Mouse (Mus musculus) kidney, embryonic 16.5 days (tissue): ENCODE data around the gene Slc4a1. TPM values are rescaled to one million over a fixed set of nuclear protein-coding genes. Genes with fewer than 3 reads are reported as not detected.

Experiments used
- ATAC-seq: fragments of 200-750 bp; cut with Nextera tagmentation; 2 replicates; pipeline ENCODE4 v1.8.0; 2017; ENCODE audit warnings: moderate TSS enrichment; ENCODE audit not compliant: low FRiP score, low TSS enrichment
- H3K27ac ChIP-seq: fragments of 300-500 bp; sonication (generic); 2 replicates; pipeline ENCODE4 v1.5.1; 2014; ENCODE audit warnings: low read length
- H3K27me3 ChIP-seq: fragments of 300-500 bp; sonication (generic); 2 replicates; pipeline ENCODE4 v1.6.1; 2014; ENCODE audit warnings: low read length, control low read depth, mixed read lengths; ENCODE audit not compliant: insufficient read depth
- H3K36me3 ChIP-seq: fragments of 300-500 bp; sonication (generic); 2 replicates; pipeline ENCODE4 v1.6.1; 2014; ENCODE audit warnings: low read length, control low read depth, mixed read lengths; ENCODE audit not compliant: insufficient read depth
- H3K4me1 ChIP-seq: fragments of 300-500 bp; sonication (generic); 2 replicates; pipeline ENCODE4 v1.6.1; 2014; ENCODE audit warnings: low read length, control low read depth, mixed read lengths; ENCODE audit not compliant: insufficient read depth
- H3K4me2 ChIP-seq: fragments of 300-500 bp; sonication (generic); replicated peaks from 2 replicates; pipeline ENCODE4 v1.6.1; 2014; ENCODE audit warnings: low read depth, low read length
- H3K4me3 ChIP-seq: fragments of 300-500 bp; sonication (generic); 2 replicates; pipeline ENCODE4 v1.5.1; 2014; ENCODE audit warnings: mild to moderate bottlenecking, low read length
- H3K9ac ChIP-seq: fragments of 300-500 bp; sonication (generic); replicated peaks from 2 replicates; pipeline ENCODE4 v1.6.1; 2014; ENCODE audit warnings: low read length
- H3K9me3 ChIP-seq: fragments of 300-500 bp; sonication (generic); 2 replicates; pipeline ENCODE4 v1.6.1; 2016; ENCODE audit warnings: low read length, control low read depth
- WGBS: fragments of 180-500 bp; shearing (Covaris S2); extraction: QIAGEN DNeasy Blood & Tissue Kit; methylation state at CpG from one replicate; pipeline ENCODE4 v1.1.7; 2014; 5-methylcytosine and 5-hydroxymethylcytosine counted together
- polyA plus RNA-seq: library from polyadenylated mRNA; unstranded; fragments of >200 nt; fragmentation: Nextera tagmentation; extraction: Ambion mirVana; gene quantifications from 2 replicates; pipeline ENCODE4 v1.2.1, GENCODE M21; 2015

Slc4a1 gene
- polyA plus RNA-seq, 1 experiment from 2014 or later, result 9.0 TPM

DNA sequence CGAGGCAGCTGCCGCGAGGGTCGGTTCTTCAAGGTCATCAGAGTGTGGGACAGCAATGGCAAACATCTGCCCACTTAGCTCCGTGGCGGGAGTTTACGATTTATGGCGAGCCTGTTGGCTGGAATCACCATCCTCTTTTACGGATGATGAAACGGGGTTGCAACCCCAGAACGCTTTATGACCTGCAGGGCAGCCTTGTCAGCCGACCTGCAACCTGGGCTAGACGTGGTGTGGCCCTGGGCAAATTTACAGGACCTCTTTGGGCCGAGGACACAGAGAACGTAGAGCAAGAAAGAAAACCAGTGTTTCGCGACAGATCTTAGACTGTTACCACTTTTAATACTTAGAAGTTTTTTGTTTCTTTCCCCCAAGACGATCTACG, 41.8 kb upstream of the Slc4a1 start, which contains the start of gene Slc25a39:
Gene Slc25a39, minus strand, starts transcription at position 113 of the 382 bp plus-strand sequence.
- Histone ChIP-seq H3K9me3 (no peaks in the 10 kb centered on the region), H3K27me3 (no peaks in the 10 kb centered on the region), H3K36me3 (peaks cover 14% of the 10 kb centered on the region), H3K9ac (peak within 1 kb of the TSS; percentile 92), H3K4me3 (peak within 1 kb of the TSS; percentile 79), H3K4me1 (peaks cover 26% of the 10 kb centered on the region), H3K27ac (peak within 1 kb of the TSS; percentile 98), H3K4me2 (peak within 1 kb of the TSS; percentile 72)
- under 1% methylated on average over 19 of the region's 19 CpGs for WGBS
- ATAC-seq, result no peak

DNA sequence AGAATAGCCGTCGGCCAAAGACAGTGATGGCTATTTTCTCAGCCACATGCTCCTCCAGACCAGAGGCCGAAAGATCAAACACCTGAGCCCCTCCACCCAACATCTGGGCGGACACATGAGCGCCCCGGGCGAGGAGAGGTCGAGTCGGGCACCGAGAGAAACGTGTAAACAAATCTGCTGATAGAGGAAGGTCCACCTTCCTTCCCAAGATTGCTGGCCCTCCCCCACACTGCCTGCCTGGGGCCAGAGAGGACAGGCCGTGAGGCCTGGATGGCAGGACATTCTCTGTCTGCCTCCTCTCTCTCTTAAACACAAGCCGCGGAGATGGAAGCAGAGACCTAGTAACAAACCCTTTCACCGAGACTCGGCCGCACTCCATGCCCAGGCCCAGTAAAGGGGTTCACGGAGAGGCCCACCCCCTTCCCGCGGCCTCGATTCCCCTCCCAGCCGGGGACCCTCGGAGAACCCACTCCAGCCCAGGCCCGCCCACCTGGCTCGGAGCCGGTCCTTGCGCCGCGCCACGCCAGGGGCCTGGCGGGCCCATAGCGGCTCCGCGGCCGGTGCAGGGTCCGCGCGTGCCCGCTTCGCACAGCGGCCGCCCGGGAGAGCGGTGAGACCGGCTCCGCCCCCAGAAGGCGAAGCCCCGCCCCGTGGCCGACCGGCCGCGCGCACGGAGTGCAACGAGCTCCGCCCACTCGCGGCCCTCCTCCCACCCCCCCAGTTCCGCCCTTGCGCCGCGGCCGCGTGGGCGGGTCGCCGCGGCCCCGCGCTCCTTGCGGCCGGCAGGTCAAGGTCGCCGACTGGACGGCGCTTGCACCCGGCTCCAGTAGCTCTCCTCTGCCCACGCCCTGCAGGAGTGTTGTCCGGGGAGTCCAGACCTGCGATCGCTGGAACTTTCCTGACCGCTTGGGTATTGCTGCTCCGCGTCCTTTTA, 41.2 kb upstream of the Slc4a1 start:
- H3K9ac ChIP-seq, result peak overlapping the region; percentile 92
- no peaks in the 10 kb centered on the region for H3K9me3 ChIP-seq
- peaks cover 26% of the 10 kb centered on the region for H3K4me1 ChIP-seq
- peak overlapping the region; percentile 79 for H3K4me3 ChIP-seq
- H3K27me3 ChIP-seq, result no peaks in the 10 kb centered on the region
- WGBS, result under 1% methylated on average over 78 of the region's 85 CpGs
- H3K36me3 ChIP-seq, result peaks cover 21% of the 10 kb centered on the region
- peak; percentile 72 for ATAC-seq
- H3K27ac ChIP-seq, result peak overlapping the region; percentile 98
- H3K4me2 ChIP-seq, result peak overlapping the region; percentile 72

DNA sequence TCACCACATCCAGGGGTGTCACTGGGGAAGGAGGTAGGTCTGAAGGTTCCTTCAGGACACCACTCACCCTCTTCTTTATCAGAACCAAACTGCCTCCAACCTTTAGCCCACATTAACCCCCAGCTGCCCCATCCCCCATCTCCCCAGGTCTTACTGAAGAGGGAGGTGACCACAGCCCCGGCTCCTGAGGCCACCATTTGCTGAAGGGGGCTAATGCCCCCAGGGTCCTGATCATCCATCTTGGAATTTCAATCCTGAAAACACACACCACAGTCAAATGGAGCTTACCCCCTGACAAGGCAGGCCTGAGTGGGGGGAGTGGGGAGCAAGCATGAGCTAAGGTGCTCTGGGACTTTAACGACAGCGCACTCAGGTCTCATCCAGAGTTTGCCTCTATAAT, 40.4 kb upstream of the Slc4a1 start:
- Histone ChIP-seq H3K36me3 (peaks cover 21% of the 10 kb centered on the region), H3K4me3 (peak overlapping the region; percentile 79), H3K27me3 (no peaks in the 10 kb centered on the region), H3K9ac (peak overlapping the region; percentile 92), H3K4me1 (peaks cover 26% of the 10 kb centered on the region), H3K4me2 (peak overlapping the region; percentile 72), H3K9me3 (no peaks in the 10 kb centered on the region), H3K27ac (peak overlapping the region; percentile 98)
- 9% methylated on average over 3 of the region's 3 CpGs for WGBS
- no peak for ATAC-seq

DNA sequence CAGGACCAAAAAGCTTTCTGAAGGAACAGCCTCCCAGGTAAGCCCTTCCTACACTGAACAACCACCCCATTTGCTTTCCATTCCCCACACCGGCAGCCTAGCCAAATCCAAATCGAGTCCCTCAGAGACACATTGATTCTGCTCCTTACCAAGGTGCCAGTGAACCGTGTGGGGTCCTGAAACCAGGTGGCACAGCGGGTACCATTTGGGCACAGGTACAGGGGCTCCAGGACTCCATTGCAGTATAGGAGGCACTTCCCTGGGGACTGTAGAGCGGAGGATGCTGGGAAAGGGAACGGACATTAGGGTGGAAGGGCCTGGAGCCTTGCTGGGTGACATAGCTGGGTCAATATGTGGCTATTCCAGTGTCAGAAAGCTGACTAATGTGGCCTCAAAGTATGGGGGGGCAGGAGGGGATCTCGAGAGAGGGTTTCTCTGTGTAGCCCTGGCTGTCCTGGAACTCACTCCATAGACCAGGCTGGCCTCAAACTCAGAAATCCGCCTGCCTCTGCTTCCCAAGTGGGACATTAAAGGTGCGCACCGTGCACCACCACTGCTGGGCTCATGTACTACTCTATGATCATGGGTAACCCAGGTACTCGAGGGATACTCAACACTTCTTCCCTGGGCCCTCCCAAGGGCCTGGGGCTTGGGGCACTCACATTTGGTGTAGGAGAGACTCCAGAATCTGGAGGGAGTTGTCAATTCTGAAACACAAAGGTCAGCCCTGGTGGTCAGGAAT, 39.7 kb upstream of the Slc4a1 start:
- peak overlapping the region; percentile 72 for H3K4me2 ChIP-seq
- peak overlapping the region; percentile 92 for H3K9ac ChIP-seq
- H3K27ac ChIP-seq, result no peak overlapping the region
- H3K4me1 ChIP-seq, result peaks cover 26% of the 10 kb centered on the region
- no peaks in the 10 kb centered on the region for H3K9me3 ChIP-seq
- WGBS, result 86% methylated on average over 11 of the region's 11 CpGs
- peak overlapping the region; percentile 79 for H3K4me3 ChIP-seq
- peaks cover 4% of the 10 kb centered on the region; the same call in 1 of the 2 replicates for H3K27me3 ChIP-seq
- no peak for ATAC-seq
- H3K36me3 ChIP-seq, result peaks cover 21% of the 10 kb centered on the region

DNA sequence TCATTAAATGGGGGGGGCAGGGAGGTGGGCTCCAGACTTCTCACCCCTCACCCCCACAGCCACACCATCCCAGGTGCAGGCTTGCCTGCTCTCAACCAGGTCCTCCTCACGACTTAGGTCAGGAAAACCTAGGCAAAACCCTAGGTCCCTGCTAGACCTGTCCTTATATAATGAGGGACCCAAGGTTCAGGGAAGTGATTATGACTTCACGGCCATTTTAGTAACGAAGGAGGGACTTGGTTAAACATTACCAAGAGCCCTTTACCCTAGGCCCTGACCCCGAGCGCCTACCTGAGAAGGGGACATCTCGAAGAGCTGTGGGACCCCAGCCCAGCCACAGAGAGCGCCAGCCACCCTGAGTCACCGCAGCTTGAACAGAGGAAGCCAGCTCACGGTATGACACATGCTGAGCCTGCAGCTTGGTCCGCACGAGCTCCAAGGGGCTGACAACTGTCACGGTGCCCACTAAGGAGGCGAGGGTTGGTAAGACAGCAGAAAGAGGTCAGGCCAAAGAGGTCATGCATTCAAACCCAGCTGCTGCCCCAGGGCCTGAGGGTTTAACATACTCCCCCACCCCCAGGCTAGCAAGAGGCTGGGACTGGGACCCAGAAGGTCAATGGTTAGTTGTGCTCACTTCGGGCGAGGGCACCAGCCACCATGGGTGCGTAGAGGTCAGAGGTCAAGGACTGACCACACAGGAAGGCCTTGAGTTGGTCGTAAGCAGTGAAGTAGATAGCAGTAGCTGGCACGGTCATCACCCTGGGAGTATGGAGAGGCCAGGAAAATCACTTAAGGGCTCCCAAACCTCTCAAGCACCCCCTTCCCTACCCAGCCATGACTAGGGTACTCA, 38.4 kb upstream of the Slc4a1 start:
- H3K27me3 ChIP-seq, result peaks cover 17% of the 10 kb centered on the region
- peaks cover 21% of the 10 kb centered on the region for H3K36me3 ChIP-seq
- peaks cover 34% of the 10 kb centered on the region for H3K4me1 ChIP-seq
- no peak for ATAC-seq
- no peak overlapping the region for H3K4me2 ChIP-seq
- no peak overlapping the region for H3K9ac ChIP-seq
- WGBS, result 72% methylated on average over 18 of the region's 18 CpGs
- H3K4me3 ChIP-seq, result no peak overlapping the region
- H3K27ac ChIP-seq, result no peak overlapping the region
- H3K9me3 ChIP-seq, result no peaks in the 10 kb centered on the region

DNA sequence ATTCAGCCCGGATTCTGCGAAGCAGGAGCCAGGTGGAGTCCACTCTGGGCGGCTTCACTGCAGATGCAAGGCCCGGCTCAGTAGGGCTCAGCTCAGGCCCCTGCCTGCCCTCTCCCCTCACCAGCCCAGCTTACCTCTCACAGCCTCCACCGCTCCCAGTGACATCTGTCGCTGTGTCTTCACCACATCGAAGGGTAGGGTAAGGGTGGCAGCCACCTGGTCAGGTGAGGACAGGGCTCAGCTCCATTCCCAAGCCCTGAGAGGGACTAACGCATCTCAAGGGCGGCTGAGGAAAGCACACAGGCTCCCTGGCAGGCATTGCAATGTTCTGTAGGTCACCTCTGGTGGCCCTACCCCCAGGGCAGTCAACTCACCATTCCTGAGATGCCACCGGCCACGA, 37.7 kb upstream of the Slc4a1 start:
- peaks cover 24% of the 10 kb centered on the region for H3K27me3 ChIP-seq
- H3K4me3 ChIP-seq, result no peak overlapping the region
- H3K27ac ChIP-seq, result no peak overlapping the region
- peaks cover 36% of the 10 kb centered on the region for H3K4me1 ChIP-seq
- WGBS, result 93% methylated on average over 11 of the region's 11 CpGs
- no peaks in the 10 kb centered on the region for H3K9me3 ChIP-seq
- no peak for ATAC-seq
- no peak overlapping the region for H3K9ac ChIP-seq
- H3K4me2 ChIP-seq, result no peak overlapping the region
- peaks cover 21% of the 10 kb centered on the region for H3K36me3 ChIP-seq

DNA sequence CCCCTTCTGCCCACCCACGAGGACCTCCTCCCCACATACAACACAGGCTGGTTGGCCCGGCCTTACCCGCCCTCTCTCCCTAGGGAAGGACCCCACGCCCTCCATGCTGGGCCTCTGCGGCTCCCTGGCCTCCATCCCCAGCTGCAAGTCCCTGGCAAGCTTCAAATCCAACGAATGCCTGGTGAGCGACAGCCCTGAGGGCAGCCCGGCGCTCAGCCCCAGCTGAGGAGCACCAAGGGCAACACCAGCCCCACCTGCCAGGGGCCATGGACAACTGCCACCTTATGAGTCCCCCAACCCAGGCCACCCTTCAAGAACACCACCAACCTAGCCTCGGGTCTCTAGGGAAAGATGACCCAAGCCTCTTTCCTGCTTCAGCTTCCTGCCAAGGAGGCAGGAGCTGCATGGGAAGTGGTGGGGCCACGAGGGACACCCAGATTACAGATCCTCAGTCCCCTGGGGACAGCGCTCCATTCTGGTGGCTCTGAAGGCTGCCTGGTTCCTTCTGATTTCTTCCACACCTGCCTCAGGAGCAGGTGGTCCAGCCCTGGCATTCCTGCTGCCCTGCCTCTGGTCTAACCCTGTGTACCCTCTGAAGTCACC, 36.0 kb upstream of the Slc4a1 start:
- Histone ChIP-seq H3K4me3 (no peak overlapping the region), H3K9ac (no peak overlapping the region), H3K4me2 (no peak overlapping the region), H3K27me3 (peaks cover 33% of the 10 kb centered on the region), H3K27ac (no peak overlapping the region), H3K4me1 (peaks cover 38% of the 10 kb centered on the region), H3K9me3 (no peaks in the 10 kb centered on the region), H3K36me3 (peaks cover 21% of the 10 kb centered on the region)
- no peak for ATAC-seq
- 59% methylated on average over 12 of the region's 12 CpGs for WGBS

DNA sequence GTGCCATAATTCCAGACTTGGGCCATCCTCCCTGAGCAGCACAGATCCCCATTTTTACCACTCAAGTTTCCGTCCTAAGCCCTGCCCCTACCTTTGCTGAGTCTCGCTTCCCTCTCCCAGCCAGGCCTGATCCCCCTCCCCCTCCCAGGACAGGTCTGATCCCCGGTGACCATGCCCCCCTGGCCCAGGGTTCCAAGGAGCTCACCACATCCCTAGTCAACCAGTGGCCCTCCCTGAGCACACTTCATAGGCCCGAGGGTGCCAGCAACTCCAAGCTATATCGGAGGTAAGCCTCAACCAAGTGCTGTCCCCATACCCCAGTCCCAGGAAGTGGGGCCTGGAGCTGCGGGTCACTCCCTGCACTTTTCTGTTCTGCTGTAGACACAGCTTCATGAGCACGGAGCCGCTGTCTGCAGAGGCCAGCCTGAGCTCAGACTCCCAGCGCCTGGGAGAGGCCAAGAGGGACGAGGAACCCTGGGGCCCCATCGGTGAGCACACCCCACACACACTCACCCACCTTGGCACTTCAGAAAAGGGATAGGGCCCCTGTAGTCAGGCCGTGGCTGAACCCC, 34.6 kb upstream of the Slc4a1 start:
- Histone ChIP-seq H3K27ac (no peak overlapping the region), H3K9ac (no peak overlapping the region), H3K27me3 (peaks cover 33% of the 10 kb centered on the region), H3K4me3 (no peak overlapping the region), H3K4me1 (peaks cover 28% of the 10 kb centered on the region), H3K4me2 (no peak overlapping the region), H3K9me3 (no peaks in the 10 kb centered on the region), H3K36me3 (peaks cover 21% of the 10 kb centered on the region)
- ATAC-seq, result no peak
- 28% methylated on average over 12 of the region's 12 CpGs for WGBS

DNA sequence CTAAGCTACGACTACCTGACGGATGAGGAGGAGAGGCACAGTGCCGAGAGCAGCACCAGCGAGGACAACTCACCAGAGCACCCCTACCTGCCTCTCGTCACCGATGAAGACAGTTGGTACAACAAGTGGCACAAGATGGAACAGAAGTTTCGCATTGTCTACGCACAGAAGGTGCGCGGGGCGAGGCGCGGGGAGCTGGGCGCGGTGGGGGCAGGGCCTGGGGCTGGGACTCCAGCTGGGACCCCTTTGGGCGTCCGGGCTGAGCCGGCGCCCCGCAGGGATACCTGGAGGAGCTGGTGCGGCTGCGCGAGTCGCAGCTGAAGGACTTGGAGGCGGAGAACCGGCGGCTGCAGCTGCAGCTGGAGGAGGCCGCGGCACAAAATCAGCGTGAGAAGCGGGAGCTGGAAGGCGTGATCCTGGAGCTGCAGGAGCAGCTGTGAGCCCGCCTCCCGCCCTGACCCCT, 33.6 kb upstream of the Slc4a1 start:
- H3K9me3 ChIP-seq, result no peaks in the 10 kb centered on the region
- peak overlapping the region; percentile 47 for H3K9ac ChIP-seq
- ATAC-seq, result no peak
- peaks cover 22% of the 10 kb centered on the region for H3K4me1 ChIP-seq
- H3K27ac ChIP-seq, result no peak overlapping the region
- peak overlapping the region; percentile 44 for H3K4me3 ChIP-seq
- 2% methylated on average over 32 of the region's 34 CpGs for WGBS
- H3K36me3 ChIP-seq, result peaks cover 21% of the 10 kb centered on the region
- H3K27me3 ChIP-seq, result peaks cover 39% of the 10 kb centered on the region
- H3K4me2 ChIP-seq, result peak overlapping the region; percentile 62
